Mouse (Mus musculus): ENCODE data around the gene Tm9sf3.

Tm9sf3 gene

DNA sequence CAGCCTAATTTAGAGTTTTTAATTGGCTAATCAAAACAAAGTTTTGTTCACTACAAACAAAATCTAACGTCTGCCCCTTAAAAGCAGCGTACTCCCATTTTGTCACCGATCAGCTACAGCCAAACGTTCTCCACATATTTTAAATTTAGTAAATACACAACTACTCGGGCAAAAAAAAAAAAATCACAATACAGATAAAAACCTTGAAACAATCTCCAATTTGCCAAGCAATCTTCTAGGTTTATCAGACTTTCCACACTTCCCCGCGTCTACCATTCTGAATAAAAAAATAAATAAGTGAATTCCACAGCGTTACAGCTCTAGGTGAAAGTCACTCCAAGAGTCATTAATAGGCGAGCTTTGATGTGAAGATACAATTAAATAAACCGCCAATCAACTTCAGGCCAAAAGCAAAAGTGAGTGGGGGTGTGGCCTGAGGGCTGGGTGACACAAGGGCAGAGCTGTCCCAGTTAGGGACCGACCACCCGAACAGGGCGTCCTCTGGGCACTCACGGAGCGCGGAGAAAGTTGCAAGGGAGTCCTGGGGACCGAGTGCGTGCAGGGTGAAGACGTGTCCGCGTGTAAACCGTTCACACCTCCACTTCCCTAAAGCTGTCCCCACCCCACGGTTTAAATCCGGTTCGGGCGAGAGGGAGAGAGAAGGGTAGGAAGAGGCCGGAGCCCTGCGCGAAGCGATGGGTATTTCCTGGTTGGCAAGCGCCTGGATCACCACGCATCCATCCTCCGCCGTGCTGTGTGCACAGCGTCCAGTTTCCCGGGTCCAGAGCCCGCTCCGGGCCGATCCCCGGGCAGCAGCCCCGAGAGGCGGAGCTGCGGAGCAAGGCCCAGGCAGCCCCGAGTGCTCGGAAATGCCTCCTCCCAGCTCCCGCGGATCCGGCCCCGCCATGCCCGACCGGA lies 826 bp downstream of the Tm9sf3 start:
- peak; percentile 60 to 73 for DNase-seq

DNA sequence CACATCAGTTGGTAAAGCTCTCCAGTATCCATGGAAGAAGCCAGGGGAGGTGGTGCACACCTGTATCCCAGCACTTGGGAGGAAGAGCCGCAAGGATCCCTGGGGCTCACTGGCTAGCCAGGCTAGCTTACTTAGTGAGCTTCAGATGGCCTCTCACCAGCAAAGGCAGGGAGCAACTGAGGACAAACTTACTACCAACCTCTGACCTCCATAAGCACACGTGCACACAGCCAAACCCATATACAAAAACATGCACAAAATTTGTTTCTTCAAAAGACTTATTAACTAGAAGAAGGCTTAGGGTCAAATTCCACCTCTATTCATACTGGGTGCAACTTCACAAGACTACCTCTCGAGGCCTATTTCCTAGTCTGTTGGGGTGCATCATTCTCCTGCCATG lies 3.1 kb downstream of the Tm9sf3 start:
- DNase-seq = no peak

DNA sequence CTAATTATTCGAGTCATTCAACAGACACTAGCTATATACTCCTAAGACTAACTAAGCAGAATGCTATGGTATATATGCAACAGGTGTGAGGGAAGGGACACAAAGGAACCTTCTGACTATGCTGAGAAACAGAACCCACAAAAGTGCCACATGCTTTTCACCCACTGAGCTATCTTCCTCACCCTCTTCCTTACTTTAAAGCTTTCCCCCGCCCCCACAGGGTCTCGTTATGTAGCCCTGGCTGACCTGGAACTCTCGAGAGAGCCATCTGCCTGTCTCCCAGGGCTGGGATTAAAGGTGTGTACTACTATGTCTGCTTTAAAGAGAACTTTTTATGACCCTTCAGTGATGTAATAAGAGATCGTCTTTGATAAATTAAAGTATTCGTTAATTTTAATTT lies 4.5 kb downstream of the Tm9sf3 start:
- no peak for DNase-seq

DNA sequence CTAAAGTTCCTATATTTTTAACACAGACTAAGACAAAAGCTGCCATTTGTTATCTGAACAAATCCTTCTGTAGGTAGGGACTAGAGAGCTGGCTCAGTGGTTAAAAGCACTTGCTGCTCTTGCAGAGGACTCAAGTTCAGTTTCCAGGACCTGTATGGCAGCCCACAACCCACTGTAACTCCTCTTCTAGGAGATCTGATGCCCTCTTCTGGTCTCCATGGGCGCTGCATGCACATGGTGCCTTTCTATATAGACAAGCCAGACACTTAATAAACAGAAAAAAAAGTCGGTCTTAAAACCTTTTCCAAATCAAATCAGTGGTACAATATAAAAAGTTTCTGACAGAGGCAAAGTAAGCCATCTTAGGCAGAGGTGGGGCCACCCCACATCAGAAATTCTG lies 5.1 kb downstream of the Tm9sf3 start:
- DNase-seq = peak; percentile 23 to 66

DNA sequence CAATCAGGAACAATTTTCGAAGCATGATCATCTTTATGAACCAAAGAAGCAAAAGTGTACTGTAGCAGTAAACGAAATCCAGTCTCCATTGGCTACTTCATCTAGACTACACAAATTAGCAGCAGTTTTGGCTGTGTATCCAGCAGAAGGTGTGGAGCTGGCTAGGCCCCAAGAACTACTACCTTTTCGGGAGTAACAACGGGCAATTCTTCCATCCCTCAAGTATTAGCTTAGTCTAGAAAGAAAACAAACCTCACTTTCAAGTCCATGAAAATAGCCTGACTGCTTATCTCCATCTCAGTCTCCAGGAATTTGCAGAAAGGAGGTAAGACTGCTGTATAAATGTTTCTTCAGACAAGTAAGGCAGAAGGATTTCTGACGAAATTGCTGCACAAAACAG lies 9.2 kb downstream of the Tm9sf3 start:
- no peak for DNase-seq

DNA sequence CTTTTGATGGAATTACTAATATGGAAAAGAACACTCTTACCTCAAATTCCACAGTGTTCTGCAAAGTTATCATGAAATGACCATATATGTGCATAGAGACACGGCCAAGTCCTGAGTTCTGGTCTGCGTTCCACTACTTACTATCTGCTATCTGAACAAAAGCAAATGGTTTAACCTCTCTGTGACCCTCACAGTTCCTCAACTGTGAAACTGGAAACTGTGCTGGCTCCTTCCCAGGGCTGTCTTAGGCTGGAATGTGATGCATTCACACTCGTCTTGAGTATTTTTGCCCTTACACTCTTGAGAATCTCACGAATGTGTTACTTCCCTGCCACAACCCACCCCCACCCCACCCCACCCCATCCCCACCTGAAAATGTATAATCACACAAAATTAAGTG lies 14.8 kb downstream of the Tm9sf3 start:
- DNase-seq = no peak

DNA sequence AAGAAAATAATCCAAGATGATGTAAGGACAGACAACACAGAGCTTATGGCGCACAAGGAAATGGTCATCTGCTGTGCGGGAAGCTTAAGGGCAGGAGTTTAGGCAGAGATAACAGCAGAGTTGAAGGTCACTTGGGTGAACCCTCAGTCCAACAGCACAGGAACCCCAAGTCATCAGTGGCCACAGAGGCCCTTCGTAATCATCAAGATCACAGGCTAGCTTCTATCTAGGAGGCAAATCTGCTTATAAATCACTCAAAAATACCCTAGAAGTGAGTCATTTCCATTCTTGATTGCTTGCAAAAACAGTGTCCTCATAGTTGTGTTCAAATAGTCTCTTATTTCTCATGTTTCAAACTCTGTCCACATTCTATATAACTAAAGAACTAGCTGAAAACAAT lies 15.5 kb downstream of the Tm9sf3 start:
- no peak for DNase-seq

DNA sequence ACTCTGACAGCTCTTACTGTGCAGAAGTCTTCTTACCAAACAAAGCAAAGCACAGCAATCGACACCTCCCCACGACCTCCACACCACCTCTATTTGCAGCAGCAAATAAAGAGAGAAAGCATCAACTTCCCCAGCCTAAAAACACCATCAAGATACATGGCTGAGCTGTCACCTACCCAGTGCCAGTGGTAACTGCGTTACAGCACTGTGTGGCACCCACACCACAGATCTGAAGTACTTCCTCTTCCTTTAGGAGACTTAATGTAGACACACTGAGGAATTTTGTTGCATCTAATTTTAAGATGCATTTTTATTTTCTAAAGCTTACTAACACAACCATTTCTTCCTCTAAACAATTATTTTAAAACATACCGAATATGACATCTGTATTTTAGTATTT lies 17.5 kb downstream of the Tm9sf3 start:
- no peak for DNase-seq

DNA sequence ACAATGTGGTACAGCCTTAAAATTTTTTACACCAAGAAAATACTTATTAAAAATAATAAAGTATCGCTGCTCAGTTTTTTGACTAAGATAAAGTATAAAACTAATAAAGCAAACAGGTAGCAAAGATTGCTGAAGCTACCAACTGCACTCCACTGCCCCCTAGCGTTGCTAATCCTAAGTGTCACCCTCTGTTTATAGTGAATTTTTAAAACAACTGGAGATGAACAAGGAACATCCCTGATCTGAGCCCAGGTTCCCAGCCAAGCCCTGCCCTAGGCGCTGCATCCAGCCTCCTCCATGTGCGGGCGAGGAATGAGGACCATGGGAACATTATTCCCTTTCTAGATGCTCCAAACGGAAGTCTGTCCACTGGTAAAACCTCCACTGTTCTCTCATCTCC lies 19.2 kb downstream of the Tm9sf3 start:
- peak in 1 of 2 experiments; percentile 53 for DNase-seq

DNA sequence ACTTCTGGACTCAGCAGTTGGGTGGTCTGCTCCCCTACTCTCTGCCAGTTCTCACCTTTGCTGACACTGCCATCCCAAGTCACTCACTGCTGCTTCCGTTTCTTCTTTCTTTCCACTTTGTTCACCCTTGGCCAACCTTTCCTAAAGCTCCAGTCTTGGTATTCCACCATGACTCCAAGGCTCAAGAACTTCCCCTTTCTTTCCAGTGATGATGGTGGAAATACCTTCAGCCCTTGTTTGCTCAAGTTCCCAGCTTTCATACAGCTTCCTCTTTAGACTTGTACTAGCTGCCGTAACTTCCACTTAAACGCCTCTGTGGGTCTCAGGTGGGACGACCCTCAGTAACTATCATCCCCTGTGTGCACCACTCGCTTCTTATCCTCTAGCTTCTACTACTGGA lies 21.8 kb downstream of the Tm9sf3 start:
- no peak for DNase-seq

DNA sequence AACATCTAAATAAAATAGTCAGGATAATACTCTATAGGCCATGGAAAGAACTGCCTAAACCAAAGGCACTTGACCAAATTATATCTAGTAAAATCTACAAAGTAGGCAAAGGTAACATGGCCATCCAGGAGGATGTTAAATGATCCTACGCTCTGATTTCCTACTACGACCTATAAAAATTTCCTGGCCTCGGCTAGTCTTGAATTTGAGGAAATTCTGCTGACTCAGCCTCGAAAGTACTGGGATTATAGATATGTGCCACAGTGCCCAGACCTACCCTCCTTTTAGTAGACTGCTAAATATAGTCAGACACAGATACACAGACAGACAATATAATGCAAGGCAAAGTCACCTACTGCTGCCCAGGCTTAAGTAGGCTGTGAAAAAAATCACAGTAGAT lies 30.1 kb downstream of the Tm9sf3 start:
- DNase-seq = no peak

DNA sequence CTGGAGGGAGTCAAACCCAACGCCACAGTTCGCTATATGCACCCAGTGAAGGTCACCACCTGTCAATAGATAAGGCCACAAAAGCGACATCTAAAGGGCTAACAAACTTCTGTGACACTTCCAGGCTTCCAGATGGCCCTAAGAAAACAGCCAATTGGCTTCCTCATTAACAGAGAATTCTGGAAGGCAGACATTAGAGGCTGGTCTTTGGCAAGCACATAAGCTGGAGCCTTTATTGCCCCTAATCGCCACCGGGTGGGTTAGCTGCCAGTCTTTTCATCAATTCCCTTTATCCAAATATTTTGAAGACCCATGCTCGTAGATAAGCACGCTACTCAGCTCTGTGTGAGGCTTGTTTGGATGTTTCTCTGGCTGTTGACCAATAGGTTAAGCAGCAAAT lies 55.5 kb downstream of the Tm9sf3 start:
- no peak for DNase-seq

DNA sequence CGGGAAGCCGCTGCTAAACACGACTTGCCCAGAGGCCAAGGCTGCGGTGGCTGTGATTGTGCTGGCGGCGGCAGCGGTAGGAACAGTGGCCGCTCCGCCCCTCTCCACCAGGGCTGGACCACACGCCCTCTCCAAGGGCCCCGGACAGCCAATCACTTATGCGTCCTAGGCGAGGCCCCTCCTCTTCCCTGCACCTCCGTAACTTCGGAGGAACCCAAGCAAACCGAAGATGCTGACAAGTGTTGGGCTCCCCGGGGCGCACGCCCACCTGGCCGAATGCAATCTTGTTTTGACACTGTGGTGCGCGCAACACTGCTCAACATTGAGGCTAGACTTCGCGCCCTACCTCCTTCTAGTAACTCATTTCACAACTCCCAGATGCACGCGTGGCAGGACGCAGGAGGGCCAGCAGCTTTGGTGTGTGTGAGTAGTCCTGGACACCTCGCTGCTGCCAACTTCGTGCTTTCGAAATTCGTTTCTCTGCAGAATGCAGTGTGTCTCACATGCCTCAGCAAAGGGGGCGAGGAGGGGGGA lies 56.9 kb downstream of the Tm9sf3 start, which contains the start of gene Tll2:
Gene Tll2, minus strand, starts transcription at position 25 of the 534 bp plus-strand sequence.
- DNase-seq = peak in 1 of 2 experiments; percentile 11

DNA sequence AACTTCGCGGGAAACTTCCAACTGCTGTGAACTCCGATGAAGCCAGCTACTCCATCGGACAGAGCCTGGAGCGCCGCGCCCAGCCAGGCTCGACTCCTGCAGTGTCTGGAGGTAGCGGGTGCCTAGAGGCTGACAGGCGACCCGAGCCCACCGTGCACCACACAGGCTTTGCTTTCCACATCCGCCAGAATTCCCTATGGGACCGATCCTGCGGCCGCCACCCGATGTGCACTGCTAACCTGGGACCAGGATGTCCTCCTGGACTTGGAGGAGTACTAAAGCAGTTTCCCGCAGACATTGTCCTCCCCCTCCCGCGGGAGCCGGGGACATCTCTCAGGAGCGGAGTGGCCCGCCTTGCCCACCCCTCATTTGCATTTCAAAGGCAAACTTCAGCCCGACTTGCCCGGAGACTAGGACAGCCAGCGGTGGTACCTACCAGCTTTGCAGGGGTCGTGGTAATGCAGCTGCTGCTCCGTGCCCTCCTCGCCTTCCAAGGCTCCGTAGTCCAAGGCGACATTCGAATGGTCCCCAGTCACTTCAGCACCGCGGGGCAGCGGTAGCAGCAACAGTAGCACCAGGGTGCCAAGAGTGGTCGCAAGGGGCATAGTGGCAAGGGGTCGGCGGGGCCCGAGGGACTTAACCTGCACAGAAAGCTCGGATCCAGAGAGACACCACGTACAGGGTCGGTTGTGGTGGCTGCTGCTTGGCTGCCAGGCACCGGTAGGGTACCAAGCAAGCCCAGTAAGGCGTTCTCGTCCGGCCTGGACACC lies 57.6 kb downstream of the Tm9sf3 start:
- no peak for DNase-seq

DNA sequence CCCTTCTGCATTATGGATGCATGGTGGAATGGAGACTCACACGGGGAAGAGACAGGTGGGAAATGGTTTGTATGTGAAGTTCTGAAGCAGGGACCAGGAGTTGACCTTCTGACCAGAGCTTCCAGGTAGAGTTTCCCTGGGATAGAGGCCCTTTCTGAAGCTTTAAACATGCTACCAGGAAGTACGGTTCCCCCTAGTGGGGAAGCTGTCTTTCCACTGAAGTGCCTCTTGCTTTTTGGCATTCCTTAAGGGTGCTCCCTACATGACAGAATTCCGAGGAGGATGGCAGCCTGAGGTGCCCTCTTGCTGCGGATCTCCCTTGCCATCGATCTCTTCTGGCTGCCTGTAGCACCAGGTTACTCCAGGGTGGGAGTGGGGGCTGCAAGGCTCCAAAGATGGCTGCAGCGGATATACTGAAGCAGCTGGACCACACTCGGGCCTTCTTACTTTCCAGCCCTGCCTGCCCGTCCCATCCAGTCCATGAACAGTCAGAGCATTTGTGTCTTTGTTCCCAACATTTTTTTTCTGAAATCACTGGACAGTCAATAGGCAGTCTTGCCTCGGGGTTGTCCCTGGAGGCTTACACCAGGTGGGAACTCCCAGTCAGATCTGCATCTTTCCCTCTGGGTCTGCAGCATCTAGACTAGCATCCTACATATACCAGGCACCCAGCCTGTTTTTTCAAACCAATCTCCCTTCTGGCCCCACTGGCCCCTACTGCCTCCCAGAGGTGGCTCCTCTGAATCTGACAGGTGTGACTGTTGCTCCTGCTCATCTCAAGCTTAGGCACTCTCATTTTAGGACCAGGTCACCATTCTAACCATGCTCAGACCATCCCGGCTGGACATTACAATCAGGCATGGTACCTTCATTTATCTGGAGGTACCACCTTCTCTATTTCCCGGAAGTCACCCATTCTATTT lies 59.4 kb downstream of the Tm9sf3 start:
- no peak for DNase-seq

DNA sequence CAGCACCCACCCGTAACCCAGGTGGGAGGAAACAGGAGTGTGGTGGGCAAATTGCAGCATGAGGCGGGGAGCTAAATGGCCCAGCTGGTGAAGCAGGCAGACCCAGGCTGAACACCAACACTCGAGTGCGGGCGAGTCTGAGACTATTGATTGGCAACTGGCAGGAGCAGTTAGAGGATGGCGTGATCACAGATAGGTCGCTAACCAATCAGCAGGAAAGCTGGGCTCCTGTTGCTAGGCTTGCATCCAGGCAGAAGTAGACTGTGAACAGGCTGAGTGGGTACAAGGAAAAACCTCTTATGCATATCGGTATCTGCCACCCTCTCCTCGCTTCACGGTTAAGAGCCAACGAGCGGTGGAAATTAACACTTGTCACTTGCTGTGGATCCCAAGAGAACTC lies 66.2 kb downstream of the Tm9sf3 start:
- no peak for DNase-seq

DNA sequence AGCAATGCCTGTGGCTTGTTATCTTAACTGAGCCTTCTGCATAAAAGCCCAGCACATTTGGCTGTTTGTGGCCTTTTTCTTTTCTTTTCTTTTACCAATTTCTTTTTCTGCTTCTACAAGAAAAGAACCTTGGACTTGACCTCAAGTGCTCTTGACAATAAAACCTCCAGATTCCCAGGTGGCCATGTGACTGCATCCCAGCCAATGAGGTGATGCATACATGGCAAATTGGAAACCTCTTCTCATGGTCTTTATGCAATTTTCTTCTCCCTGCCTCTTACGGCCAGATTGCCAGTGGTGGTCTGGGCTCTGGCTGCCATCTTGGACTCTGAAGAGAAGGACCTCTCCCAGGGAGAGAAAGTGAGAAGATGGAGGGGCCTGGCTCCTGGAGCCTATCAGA lies 70.4 kb downstream of the Tm9sf3 start:
- no peak for DNase-seq

DNA sequence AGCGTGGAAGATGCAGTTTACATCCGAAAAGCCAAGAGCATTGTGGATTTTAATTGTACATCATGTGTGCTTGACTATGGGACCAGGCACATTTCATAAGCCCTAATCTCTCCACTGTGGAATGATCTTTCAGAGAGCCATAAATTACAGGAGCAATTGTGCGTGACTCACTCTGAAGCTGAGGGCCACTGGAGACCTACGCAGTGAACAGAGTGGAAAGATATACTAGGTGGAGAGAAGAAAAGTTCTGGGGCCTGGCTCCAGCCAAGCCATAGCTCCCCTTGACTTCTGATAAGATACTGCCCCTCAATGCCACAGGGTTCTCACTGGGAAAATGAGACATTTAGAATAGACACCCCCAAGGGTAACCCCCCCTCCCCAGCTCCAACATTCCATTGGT lies 70.8 kb downstream of the Tm9sf3 start:
- DNase-seq = no peak

DNA sequence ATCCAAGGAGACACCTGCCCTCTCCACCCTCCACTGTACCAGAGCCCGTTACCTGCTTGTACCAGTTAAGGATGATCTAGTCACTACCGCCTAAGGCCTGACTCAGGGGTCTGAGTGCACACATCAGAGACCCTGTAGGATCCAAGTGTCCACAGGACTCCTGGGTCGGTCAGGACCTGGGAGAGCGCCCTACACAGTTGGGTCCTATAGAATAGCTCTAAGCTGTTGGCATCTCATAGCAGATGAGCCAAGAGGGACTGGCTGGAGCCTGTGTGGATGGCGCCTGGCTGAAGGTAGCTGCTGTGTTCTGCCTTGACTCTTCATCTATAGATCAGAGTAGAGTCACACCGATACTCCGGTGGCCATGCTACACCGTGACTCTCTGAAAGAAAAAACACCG lies 72.1 kb downstream of the Tm9sf3 start:
- no peak for DNase-seq

DNA sequence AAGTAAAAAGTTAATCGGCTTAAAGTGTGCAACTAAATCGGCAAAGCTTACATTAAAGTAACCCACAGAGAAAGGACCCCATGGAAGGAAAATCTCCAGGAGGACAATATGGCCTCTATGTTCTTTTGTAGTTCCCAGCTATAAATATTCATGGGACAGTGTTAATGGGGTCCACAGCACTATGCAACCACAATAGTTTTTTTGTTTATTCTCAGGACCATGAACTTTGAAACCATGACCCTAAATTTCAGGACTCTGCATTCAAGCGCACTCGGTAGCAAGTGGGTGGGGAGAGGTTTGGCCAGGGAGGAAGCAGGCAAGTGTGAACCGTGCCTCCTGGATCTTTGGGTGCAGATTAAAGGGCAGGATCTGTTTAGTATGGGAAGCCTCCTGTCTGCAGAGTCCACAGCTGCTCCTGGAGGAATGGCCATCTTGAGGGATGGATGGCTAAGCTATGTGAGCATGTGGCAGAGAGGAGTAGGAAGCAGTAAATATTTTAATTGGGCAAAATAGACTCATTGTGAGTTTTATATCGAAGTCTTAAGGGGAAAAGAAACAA lies 72.8 kb downstream of the Tm9sf3 start:
- DNase-seq = no peak

DNA sequence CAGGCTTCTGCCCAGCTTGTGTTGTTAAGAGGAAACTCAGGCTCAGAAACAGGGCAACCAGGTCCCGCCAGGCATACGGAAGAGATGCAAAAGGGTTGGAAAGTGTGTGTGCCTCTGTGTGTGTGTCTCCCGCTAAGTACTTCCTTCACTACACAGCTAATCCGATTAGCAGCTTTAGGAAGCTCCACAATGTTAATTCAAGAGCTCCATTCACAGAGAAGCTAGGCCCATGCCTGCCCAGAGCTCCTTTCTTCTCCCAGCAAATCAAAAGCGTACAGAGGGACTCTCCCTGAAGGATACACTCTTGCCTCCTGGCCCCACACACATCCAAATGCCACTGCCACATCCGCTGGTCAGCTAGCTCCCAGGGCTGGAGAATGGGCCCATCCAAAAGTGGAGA lies 86.5 kb downstream of the Tm9sf3 start:
- no peak for DNase-seq

DNA sequence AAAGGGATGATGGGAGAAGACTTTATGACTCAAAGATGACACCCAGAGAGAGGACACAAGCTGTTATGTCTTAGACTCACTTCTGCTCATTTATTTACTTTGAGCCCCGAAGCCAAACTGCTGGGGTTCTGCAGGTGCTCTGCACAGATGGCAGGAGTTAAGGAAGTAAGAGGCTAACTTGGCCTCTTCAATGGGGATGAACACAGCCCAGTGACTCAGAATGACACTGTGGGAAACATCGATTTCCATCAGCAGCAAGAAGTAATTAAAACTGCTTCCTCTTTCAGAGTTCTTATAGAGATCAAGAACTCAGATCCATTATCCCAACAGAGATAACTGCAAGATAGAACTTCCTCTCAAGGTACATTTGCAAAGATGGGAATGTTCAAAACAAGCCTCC lies 86.9 kb downstream of the Tm9sf3 start:
- DNase-seq = no peak

DNA sequence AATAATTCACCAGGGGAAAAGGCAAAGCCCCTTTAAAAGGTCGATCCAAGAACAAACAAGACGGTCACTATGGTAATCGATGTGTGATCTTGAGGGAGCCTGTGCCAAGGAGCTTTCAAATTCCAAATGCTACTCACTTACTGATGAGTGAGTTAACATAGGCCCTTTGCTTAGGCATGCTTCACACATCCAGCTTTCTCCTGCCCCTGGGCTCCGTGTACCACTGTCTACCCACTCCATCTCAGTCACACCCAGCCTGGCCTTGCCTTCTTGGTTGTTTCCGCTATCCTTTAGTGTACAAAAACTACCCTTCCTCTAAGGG lies 97.9 kb downstream of the Tm9sf3 start:
- DNase-seq = no peak
